Mouse (Mus musculus) small intestine, adult 2 months (tissue): Measurements from ENCODE around the gene Cst8.

Experiments used
- CTCF ChIP-seq: fragments of 200-500 bp; IDR thresholded peaks from 2 replicates; pipeline ENCODE4 v1.5.1; 2012; ENCODE audit warnings: low read depth, mild to moderate bottlenecking, control low read depth, inconsistent platforms, low read length, moderate library complexity, mixed read lengths; ENCODE audit not compliant: insufficient replicate concordance, insufficient read length; ENCODE audit errors: extremely low read depth
- POLR2A ChIP-seq: fragments of 200-500 bp; IDR thresholded peaks from 2 replicates; pipeline ENCODE4 v1.6.1; 2012; ENCODE audit warnings: low read depth, mild to moderate bottlenecking, control low read depth, inconsistent platforms, low read length, moderate library complexity

DNA sequence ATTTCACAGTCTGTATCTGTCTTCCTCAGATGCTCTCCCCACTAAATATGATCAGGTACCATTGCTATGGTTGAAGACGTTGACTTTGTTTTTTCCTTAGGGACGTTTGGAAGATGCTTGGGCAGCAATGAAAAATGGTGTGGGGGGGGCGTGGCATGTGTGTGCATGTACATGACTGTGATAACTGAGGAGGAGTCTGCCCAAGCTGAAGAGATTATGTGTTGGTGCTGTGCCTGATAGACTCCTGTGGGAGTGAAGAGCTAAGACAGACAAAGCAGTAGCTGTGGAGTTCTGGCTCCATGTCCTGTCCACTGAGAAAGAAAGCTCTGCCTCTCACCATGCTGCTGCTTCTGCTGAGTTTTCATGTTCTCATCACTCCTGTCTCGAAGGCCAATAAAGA lies 36.3 kb downstream of the Cst8 start, which contains the start of gene Cst9:
- TF ChIP-seq CTCF (no peak), POLR2A (no peak)
